Mouse (Mus musculus): ENCODE data around the gene Cisd3. TPM values are rescaled to one million over a fixed set of nuclear protein-coding genes. Genes with fewer than 3 reads are reported as not detected.

Cisd3 gene
- total RNA-seq, 2 experiments from 2014 or later, result 165 to 273 TPM

DNA sequence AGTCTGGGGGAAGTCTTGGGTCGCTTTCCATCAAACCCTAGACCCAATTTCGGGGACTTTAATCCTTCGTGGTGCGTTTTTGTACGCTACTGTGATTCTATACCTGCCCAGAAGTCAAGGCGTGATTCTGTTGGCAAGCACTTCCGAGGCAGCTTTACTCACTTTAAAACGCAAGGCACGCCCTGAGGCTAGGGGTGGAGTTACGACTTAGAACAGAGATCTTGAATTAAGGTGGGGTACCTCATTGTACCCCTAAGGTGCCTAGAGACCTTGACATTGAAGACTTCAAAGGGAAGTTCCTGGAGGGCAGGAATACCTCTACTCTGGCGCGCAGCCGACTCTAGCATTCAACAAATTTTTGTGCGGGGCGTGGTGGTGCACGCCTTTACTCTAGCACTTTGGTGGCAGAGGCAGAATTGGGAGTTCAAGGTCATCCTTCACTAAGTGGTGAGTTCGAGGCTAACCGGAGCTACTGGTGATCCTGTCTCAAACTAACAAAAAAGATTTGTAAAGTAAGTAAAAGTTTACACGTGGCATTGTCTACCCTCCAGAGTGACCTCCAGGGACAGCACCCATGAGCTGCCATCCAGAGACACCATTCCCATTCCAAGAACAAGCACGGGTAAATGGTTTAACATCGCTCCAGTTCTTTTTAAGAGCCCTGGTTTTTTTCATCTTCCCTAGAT lies 23.3 kb upstream of the Cisd3 start:
- peak in 1 of 2 experiments; percentile 51 for DNase-seq (ENCODE audit: low spot score in 2 of 2)

DNA sequence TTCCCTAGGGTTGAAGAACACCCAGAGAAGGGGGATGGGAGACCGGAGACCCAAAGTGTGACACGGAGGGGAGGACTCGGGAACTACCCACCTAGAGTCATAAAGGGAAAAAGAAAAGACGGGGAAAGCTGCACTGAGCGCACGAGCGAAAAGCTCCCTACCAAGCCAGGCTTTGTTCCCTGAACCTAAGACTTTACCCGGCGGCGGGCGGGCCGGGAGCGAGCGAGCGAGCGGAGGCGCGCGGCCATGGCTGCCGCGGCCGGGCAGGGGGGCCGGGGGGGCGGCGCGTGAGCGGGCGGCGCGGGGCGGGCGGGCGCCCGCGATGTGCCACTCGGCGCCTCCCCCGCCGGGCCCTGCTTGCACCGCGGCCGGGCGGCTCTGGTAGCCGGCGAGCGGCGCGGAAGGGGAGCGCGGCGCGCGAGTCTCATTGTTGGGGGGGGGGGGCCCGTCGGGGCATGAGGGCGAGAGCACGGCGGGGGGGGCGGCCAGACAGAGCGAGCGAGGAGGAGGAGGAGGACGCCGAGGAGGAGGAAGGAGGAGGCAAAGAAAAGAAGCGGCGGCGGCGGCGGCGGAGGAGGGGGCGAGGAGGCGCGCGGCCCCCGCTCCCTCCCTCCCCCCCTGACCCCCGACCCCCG lies 22.6 kb upstream of the Cisd3 start, which contains the start of gene Mllt6:
Gene Mllt6, plus strand, starts transcription at position 522 of the 635 bp plus-strand sequence.
- peak; percentile 64 to 76 for DNase-seq (ENCODE audit: low spot score in 2 of 2)

DNA sequence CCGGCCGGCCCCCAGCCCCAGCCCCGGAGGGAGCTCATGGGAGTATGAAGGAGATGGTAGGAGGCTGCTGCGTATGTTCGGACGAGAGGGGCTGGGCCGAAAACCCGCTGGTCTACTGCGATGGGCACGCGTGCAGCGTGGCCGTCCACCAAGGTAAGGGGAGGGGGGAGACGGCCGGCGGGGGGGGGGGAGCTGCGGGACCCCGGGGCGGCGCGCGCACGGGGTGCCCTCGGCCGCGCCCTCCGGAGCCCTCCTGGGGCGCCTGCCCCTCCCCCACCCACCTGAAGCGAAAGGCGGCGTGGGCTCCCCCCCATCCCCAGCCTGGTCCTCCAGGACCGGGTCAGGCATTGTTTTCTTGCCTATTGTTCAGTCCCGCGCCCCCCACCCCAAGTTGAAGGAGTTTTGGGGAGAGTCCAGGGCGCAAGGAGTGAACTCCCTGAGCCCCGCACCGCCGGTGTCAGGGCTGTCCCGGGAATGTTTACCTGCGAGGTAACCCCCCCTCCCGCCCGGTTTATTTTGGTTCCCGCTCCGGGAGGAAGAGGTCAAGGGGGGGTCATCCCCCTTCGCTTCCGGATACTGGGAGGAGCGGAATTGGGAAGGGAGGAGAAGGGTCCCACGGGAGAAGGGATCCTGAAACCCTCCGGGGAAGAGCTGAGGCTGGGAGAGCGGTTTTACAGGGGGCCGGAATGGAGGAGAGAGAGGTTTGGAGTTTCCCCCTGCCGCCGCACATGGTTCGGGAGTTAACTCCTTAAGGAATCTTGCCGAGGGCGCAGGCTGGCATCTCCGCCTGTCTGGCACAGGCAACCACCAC lies 21.9 kb upstream of the Cisd3 start:
- no peak for DNase-seq (ENCODE audit: low spot score in 2 of 2)

DNA sequence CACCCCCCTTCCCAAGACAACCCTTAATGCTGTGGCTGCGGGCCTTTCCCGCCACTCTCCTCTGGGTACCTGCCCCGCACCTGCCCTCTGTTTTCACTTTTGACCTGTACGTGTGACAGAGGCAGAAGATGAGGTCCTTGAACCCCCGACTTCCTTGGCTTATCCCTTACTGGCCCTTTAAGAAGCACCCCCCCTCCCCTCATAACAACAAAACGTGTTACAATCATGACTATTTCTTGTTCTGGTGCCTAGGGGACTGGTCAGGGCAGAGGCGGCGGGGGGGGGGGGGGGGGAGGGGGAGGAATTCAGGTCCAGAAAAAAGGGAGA lies 21.3 kb upstream of the Cisd3 start:
- DNase-seq (ENCODE audit: low spot score in 2 of 2), result no peak

DNA sequence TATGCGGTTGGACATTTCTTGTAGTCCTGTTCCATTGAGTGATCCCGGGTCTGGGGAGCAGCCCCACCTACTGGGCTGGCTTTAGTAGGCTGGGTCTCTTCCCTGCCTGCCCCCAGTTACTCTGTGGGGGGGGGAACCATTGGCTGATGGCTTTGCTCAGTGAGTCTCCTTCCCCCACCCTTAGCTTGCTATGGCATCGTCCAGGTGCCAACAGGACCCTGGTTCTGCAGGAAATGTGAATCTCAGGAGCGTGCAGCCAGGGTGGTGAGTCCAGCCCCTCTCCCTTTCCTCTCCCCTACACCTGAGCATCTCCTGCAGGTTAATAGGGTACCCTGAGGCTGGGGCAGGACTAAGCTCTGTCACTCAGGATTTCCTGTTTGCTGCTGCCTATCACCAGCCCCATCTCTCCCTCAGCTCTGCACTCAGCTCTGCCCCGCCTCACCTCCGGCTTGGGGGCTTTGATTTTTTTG lies 20.8 kb upstream of the Cisd3 start:
- no peak for DNase-seq (ENCODE audit: low spot score in 2 of 2)

DNA sequence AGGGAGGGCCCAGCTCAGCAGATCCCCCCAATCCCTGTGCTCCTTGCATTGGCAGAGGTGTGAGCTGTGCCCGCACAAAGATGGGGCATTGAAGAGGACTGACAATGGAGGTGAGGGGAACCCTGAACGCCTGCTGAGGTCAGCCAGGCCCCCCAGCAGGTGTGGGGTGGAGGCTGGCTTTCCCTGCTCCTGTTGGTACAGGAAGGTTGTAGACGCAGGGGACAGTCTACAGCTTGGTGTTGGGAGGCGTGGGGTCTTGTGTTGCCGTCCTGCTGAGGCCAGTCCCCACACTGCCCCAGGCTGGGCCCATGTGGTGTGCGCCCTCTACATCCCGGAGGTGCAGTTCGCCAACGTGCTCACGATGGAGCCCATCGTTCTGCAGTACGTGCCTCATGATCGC lies 20.2 kb upstream of the Cisd3 start:
- no peak for DNase-seq (ENCODE audit: low spot score in 2 of 2)

DNA sequence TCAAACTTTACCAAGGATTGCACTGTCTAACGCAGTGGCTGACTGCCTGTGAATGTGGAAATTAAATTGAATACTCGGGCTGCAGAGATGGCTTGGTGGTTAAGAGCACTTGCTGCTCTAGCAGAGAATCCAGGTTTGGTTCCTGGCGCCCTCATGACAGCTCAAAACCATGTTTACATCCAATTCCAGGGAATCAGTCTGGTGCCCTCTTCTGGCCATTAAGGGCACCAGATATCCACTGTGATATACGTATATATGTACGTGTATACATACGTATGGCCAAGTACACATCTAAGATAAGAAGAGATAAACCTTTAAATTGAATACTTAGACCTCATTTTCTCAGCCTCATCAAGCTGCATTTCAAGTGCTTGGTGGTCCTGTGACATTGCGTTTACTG lies 19.4 kb upstream of the Cisd3 start:
- no peak for DNase-seq (ENCODE audit: low spot score in 2 of 2)

DNA sequence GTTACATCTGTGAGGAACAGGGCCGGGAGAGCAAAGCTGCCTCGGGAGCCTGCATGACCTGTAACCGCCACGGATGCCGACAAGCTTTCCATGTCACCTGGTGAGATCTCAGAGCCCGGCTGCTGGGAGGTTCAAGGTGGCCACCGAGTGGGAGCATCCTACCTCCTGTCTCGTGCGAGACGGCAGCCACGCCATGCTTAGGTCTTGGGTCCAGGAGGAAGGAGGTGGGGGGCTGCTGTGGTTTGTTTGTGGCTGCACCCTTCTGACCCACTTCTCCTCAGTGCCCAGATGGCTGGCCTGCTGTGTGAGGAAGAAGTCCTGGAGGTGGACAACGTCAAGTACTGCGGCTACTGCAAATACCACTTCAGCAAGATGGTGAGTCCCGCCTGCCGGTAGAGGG lies 18.8 kb upstream of the Cisd3 start:
- DNase-seq (ENCODE audit: low spot score in 2 of 2), result no peak

DNA sequence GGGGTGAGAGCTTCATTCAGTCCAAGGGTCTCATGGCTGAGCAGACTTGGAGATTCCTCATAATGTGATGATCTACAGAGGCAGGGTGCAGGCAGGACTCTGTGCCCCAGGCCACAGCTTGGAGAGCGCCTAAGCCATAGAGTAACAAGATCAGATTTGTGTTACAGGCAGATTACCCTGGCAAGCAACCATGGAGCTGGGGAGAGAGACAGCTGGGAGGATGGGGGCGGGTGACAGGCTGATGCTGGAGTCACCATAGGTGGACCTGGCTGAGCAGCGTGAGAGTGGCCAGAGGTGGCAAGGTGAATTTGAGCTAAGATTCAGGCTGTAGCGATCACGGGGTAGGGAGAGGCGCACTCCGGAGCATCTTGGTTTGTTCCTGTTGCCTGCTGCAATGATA lies 17.5 kb upstream of the Cisd3 start:
- no peak for DNase-seq (ENCODE audit: low spot score in 2 of 2)

DNA sequence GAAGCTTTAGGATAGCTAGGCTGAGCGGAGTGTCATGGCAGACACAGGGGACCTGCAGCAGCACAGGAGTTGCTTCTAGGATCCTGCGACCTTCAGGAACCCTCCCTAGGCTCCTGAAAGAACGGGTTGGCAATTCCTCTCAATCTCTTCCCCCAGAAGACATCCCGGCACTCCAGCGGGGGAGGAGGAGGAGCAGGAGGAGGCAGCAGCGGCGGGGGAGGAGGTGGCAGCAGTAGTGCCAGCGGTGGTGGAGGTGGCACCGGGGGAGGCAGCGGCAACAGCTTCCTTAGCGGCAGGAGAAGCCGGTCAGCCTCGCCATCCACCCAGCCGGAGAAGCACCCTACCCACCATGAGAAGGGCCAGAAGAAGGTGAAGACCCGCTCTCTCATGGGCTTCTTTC lies 16.4 kb upstream of the Cisd3 start:
- DNase-seq (ENCODE audit: low spot score in 2 of 2), result no peak

DNA sequence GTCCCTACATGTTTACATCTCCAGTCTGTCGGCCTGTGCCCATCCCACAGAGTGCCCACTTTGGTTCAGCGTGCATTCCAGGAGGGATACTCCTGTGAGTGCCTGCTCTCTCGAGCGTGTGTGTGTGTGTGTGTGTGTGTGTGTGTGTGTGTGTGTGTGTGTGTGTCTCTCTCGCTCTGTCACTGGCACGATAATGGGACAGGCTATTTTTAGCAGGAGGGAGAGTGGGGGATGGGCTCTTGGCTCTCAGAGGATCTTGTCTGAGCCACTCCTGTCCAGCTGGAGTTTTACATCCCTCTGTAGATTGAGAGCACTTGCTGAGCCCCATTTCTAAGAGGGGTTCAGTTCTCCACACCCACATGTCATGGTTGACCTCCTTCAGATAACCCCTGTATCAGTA lies 15.8 kb upstream of the Cisd3 start:
- no peak for DNase-seq (ENCODE audit: low spot score in 2 of 2)

DNA sequence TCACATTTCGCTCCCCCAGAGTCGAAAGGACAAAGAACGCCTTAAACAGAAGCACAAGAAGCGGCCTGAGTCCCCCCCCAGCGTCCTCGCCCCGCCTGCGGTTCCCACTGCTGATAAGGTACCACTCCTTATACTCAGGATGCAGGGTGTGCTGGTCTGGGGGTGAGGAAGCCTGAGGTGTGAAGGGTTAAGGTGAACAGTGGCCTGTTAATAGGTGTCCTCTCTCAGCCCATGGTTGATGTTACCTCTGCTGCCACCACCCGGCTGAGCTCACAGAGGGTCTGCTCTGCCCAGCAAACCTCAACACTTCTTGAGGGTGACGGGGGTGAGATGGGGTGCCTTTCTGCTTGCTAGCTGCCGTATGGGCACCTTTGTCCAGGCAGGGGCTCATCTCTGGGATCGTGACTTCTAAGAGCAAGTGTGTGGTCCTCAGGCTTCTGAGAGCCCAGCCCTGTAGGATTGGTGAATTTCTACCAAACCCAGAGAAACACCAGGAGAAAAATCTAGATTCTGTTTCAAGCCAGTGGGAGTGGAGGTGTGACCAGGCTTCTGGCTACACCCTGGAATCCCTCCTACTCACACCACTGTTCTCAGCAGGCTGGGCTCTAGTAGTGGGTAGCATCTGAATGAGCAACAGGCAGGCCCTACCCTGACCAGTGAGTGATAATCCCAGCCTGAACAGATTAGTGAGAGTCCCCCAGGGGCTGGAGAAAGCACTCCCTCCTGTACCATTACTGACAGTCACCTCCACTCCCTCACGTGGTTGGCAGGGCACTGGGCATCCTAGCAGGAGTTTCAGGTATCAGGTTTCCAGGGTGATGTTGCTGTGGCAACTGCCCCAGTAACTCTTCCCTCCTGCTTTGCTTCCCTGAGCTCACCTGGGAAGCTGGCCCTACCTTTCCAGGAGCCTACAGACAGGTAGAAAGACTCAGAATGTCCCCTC lies 15.1 kb upstream of the Cisd3 start:
- DNase-seq (ENCODE audit: low spot score in 2 of 2), result no peak

DNA sequence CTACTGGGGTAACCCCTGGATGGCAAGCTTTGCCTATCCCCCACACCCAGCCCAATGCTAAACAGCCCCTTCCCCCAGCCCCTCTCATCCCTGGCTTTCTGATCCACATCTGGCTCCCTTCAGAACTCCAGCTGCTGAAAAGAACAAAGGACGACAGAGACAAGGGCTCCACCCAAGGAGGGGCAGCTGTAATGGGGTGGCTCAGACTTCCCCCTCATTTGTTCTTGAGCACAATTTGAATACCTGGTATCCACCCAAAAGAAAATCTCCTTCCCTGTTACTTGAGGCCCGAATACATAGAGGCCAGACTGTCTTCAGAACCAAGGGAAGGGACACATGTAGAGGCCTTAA lies 14.5 kb upstream of the Cisd3 start:
- no peak for DNase-seq (ENCODE audit: low spot score in 2 of 2)

DNA sequence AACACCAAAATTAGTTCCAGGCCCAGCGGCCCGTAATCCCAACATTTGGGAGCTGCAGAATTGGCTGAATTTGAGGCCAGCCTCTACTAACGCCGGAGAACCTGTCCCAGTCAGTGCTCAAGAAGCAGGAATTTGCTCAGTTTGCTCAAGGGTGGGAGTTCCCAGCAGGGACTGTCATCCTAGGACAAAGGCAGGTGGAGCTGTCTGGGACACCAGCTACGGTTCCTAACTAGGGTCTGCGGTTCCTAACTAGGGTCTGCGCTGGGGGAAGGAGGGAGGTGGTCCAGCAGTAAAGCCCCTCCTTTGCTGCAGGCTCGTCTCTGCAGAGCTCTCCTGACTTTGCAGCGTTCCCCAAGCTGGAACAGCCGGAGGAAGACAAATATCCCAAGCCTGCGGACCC lies 12.5 kb upstream of the Cisd3 start:
- no peak for DNase-seq (ENCODE audit: low spot score in 2 of 2)

DNA sequence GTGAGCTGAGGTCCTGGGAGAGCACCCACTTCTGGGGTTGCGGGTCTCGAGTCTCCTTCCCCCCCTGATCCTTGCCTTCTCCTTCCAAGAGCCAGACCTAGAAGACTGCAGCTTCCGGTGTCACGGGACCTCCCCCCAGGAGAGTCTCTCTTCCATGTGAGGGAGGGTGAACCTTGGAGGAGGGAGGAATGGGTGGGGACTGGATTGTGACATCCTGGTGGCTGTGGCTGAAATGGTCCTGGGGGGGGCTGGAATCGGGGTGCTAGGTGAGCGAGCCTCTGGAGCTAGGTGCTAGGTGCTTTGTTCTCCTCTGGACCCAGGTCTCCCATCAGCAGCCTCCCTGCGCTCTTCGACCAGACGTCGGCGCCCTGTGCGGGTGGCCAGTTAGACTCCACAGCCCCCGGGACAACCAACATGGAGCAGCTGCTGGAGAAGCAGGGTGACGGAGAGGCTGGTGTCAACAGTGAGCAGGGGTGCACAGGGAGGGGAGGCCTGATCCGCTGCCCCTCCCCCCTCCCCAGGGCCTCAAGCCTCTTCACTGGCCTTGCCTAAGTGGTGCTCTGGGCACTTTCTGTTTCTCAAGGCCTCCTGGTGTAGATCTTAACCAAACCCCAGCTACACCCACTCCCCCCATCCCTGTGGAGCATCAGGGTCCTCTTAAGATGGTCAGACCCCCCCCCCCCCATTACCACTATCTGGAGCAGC lies 9.4 kb upstream of the Cisd3 start:
- no peak for DNase-seq (ENCODE audit: low spot score in 2 of 2)

DNA sequence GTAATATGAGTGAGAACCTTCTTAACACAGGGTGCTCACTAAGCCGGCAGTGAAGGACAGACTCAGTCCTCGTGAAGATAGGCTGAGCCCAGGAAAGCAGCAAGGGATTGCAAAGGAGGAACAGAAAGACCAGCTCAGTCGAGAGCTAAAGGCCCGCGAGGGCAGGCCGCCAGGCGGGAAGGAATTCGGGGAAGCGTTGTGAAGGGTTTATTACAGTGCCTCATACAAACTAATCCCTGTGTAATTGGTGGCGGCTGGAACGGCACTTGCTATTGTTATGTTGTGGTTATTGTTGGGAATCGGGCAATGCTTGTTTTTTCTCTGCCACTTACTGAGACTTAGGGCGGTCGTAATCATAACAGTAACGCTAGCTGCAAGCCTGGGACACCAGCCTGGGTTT lies 8.2 kb upstream of the Cisd3 start:
- no peak for DNase-seq (ENCODE audit: low spot score in 2 of 2)

DNA sequence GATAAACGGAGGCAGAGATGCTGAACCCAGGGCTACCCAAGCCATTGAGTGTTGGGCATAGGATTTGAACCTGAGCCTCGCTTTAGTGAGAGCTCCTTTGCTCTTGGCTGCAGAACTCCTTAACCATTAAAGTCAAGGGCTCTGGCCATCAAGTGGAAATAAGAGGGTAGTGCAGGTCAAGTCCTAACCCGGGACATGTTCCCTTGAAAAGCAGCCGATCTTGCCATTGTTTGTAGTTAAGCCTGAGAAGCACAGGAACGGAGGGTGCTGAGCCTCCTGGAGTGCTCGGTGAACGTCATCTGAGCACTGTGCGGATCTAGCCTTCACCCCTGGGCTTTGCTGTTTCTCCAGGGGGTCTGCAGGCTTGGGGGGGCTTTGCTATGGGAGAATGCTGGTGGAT lies 7.8 kb upstream of the Cisd3 start:
- no peak for DNase-seq (ENCODE audit: low spot score in 2 of 2)

DNA sequence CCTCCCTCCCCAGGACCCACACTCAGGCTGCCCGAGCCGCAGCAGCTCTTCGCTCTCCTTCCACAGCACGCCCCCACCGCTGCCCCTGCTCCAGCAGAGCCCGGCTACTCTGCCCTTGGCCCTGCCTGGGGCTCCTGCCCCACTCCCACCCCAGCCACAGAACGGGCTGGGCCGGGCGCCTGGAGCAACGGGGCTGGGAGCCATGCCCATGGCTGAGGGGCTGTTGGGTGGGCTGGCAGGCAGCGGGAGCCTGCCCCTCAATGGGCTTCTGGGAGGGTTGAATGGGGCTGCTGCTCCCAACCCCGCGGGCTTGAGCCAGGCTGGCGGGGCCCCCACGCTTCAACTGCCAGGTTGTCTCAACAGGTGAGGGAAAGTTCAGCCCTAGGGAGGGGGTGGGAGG lies 7.3 kb upstream of the Cisd3 start:
- DNase-seq (ENCODE audit: low spot score in 2 of 2), result no peak

DNA sequence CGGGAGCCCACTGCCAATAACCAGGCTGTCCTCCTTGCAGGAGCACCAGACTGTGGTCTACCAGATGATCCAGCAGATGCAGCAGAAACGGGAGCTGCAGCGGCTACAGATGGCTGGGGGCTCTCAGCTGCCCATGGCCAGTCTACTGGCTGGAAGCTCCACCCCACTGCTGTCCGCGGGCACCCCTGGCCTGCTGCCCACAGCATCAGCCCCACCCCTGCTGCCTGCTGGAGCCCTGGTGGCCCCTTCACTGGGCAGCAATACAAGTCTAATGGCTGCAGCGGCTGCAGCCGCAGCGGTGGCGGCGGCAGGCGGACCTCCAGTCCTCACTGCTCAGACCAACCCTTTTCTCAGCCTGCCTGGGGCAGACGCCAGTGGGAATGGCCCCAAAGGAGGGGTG lies 5.2 kb upstream of the Cisd3 start:
- DNase-seq (ENCODE audit: low spot score in 2 of 2), result no peak

DNA sequence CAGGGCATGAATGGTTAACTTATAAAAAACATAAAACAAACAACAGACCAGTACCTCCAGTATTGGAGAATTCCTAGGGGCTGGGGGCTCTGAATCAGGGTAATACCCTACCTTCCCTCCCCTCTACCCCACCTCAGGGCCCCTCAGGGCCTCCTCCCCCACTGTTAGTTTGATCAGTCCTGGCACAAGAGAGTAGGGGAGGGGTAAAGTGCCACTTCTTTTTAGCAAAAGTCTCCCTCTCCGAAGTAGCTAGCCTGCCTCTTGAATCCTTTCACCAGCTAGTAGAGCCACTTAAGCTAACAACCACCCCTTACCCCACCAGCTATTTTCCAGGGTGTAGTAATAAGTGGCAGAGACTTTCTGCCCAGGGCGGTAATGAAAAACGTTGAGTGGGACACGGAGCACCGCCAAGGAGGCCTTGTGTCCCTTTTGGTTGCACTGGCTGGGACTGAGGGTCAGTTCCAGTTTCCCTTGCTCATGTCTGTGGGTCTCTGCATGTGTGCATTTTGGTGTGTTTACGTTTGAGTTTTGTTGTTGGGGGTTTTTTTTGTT lies 3.0 kb upstream of the Cisd3 start:
- DNase-seq (ENCODE audit: low spot score in 2 of 2), result no peak
